Mouse (Mus musculus): ENCODE results near the gene Zfp651. TPM values are rescaled to one million over a fixed set of nuclear protein-coding genes. Genes with fewer than 3 reads are reported as not detected.

Gene Zfp651
- polyA plus RNA-seq, 1 experiment, result 0.38 TPM

GRCm38 (mm10) chr9:121784801-121785200, 25.7 kb downstream of the Zfp651 start:
- no peak for TF ChIP-seq CTCF (IDR thresholded peaks at IDR 0.05; ENCODE audit: low read depth, low read length)
- TF ChIP-seq POLR2A (IDR thresholded peaks at IDR 0.05; ENCODE audit: borderline replicate concordance, low read depth, low read length), result no peak
- Histone ChIP-seq H3K27ac (ENCODE audit: insufficient read depth, low read depth, low read length) (no peak overlapping the region), H3K4me3 (ENCODE audit: insufficient read depth, low read length) (no peak overlapping the region), H3K4me1 (ENCODE audit: control insufficient read depth, insufficient read depth, low read length) (no peaks in the 10 kb centered on the region)

GRCm38 (mm10) chr9:121785261-121785660, 26.1 kb downstream of the Zfp651 start:
- no peak overlapping the region for H3K4me3 ChIP-seq (ENCODE audit: insufficient read depth, low read length)
- TF ChIP-seq POLR2A (IDR thresholded peaks at IDR 0.05; ENCODE audit: borderline replicate concordance, low read depth, low read length) (no peak), CTCF (IDR thresholded peaks at IDR 0.05; ENCODE audit: low read depth, low read length) (no peak)
- H3K4me1 ChIP-seq (ENCODE audit: control insufficient read depth, insufficient read depth, low read length), result no peaks in the 10 kb centered on the region
- no peak overlapping the region for H3K27ac ChIP-seq (ENCODE audit: insufficient read depth, low read depth, low read length)

GRCm38 (mm10) chr9:121786359-121786758, 27.2 kb downstream of the Zfp651 start:
- Histone ChIP-seq H3K27ac (ENCODE audit: insufficient read depth, low read depth, low read length) (no peak overlapping the region), H3K4me1 (ENCODE audit: control insufficient read depth, insufficient read depth, low read length) (no peaks in the 10 kb centered on the region), H3K4me3 (ENCODE audit: insufficient read depth, low read length) (no peak overlapping the region)
- TF ChIP-seq CTCF (IDR thresholded peaks at IDR 0.05; ENCODE audit: low read depth, low read length) (no peak), POLR2A (IDR thresholded peaks at IDR 0.05; ENCODE audit: borderline replicate concordance, low read depth, low read length) (no peak)

GRCm38 (mm10) chr9:121791206-121791605, 32.1 kb downstream of the Zfp651 start:
- TF ChIP-seq CTCF (IDR thresholded peaks at IDR 0.05; ENCODE audit: low read depth, low read length) (no peak), POLR2A (IDR thresholded peaks at IDR 0.05; ENCODE audit: borderline replicate concordance, low read depth, low read length) (no peak)
- Histone ChIP-seq H3K4me1 (ENCODE audit: control insufficient read depth, insufficient read depth, low read length) (no peaks in the 10 kb centered on the region), H3K4me3 (ENCODE audit: insufficient read depth, low read length) (no peak overlapping the region), H3K27ac (ENCODE audit: insufficient read depth, low read depth, low read length) (no peak overlapping the region)

- H3K4me3 ChIP-seq (ENCODE audit: insufficient read depth, low read length), result no peak within 1 kb of the TSS
- no peak within 1 kb of the TSS for H3K27ac ChIP-seq (ENCODE audit: insufficient read depth, low read depth, low read length)
- H3K4me1 ChIP-seq (ENCODE audit: control insufficient read depth, insufficient read depth, low read length), result no peaks in the 10 kb centered on the region
- TF ChIP-seq POLR2A (IDR thresholded peaks at IDR 0.05; ENCODE audit: borderline replicate concordance, low read depth, low read length) (no peak), CTCF (IDR thresholded peaks at IDR 0.05; ENCODE audit: low read depth, low read length) (no peak)
Measured at GRCm38 (mm10) chr9:121791757-121792521, 32.8 kb downstream of the Zfp651 start, which contains the start of gene Hhatl. TSS of gene Hhatl (minus strand) at chr9:121792507.

- Histone ChIP-seq H3K27ac (ENCODE audit: insufficient read depth, low read depth, low read length) (no peak overlapping the region), H3K4me3 (ENCODE audit: insufficient read depth, low read length) (no peak overlapping the region), H3K4me1 (ENCODE audit: control insufficient read depth, insufficient read depth, low read length) (no peaks in the 10 kb centered on the region)
- no peak for TF ChIP-seq CTCF (IDR thresholded peaks at IDR 0.05; ENCODE audit: low read depth, low read length)
- no peak for TF ChIP-seq POLR2A (IDR thresholded peaks at IDR 0.05; ENCODE audit: borderline replicate concordance, low read depth, low read length)
Measured at GRCm38 (mm10) chr9:121794972-121795539, 35.9 kb downstream of the Zfp651 start.

GRCm38 (mm10) chr9:121797722-121798121, 38.6 kb downstream of the Zfp651 start:
- Histone ChIP-seq H3K27ac (ENCODE audit: insufficient read depth, low read depth, low read length) (no peak overlapping the region), H3K4me3 (ENCODE audit: insufficient read depth, low read length) (no peak overlapping the region), H3K4me1 (ENCODE audit: control insufficient read depth, insufficient read depth, low read length) (no peaks in the 10 kb centered on the region)
- TF ChIP-seq CTCF (IDR thresholded peaks at IDR 0.05; ENCODE audit: low read depth, low read length) (no peak), POLR2A (IDR thresholded peaks at IDR 0.05; ENCODE audit: borderline replicate concordance, low read depth, low read length) (no peak)

GRCm38 (mm10) chr9:121798887-121799520, 39.9 kb downstream of the Zfp651 start:
- H3K4me3 ChIP-seq (ENCODE audit: insufficient read depth, low read length), result no peak overlapping the region
- H3K4me1 ChIP-seq (ENCODE audit: control insufficient read depth, insufficient read depth, low read length), result no peaks in the 10 kb centered on the region
- TF ChIP-seq POLR2A (IDR thresholded peaks at IDR 0.05; ENCODE audit: borderline replicate concordance, low read depth, low read length), result no peak
- TF ChIP-seq CTCF (IDR thresholded peaks at IDR 0.05; ENCODE audit: low read depth, low read length), result no peak
- H3K27ac ChIP-seq (ENCODE audit: insufficient read depth, low read depth, low read length), result no peak overlapping the region

GRCm38 (mm10) chr9:121802747-121803146, 43.6 kb downstream of the Zfp651 start:
- Histone ChIP-seq H3K4me1 (ENCODE audit: control insufficient read depth, insufficient read depth, low read length) (no peaks in the 10 kb centered on the region), H3K4me3 (ENCODE audit: insufficient read depth, low read length) (no peak overlapping the region), H3K27ac (ENCODE audit: insufficient read depth, low read depth, low read length) (no peak overlapping the region)
- TF ChIP-seq POLR2A (IDR thresholded peaks at IDR 0.05; ENCODE audit: borderline replicate concordance, low read depth, low read length), result no peak
- no peak for TF ChIP-seq CTCF (IDR thresholded peaks at IDR 0.05; ENCODE audit: low read depth, low read length)

- no peak overlapping the region for H3K4me3 ChIP-seq (ENCODE audit: insufficient read depth, low read length)
- no peak overlapping the region for H3K27ac ChIP-seq (ENCODE audit: insufficient read depth, low read depth, low read length)
- TF ChIP-seq POLR2A (IDR thresholded peaks at IDR 0.05; ENCODE audit: borderline replicate concordance, low read depth, low read length) (no peak), CTCF (IDR thresholded peaks at IDR 0.05; ENCODE audit: low read depth, low read length) (no peak)
- H3K4me1 ChIP-seq (ENCODE audit: control insufficient read depth, insufficient read depth, low read length), result no peaks in the 10 kb centered on the region
Measured at GRCm38 (mm10) chr9:121807546-121807945, 48.4 kb downstream of the Zfp651 start.

All from bone marrow macrophage, adult 2 months (primary cell).